Mouse (Mus musculus): ENCODE results near the gene Ckap2l. TPM values are rescaled to one million over a fixed set of nuclear protein-coding genes. Genes with fewer than 3 reads are reported as not detected.

The Ckap2l gene
- total RNA-seq, 2 experiments from 2014 or later, result 0.81 to 0.95 TPM

DNA sequence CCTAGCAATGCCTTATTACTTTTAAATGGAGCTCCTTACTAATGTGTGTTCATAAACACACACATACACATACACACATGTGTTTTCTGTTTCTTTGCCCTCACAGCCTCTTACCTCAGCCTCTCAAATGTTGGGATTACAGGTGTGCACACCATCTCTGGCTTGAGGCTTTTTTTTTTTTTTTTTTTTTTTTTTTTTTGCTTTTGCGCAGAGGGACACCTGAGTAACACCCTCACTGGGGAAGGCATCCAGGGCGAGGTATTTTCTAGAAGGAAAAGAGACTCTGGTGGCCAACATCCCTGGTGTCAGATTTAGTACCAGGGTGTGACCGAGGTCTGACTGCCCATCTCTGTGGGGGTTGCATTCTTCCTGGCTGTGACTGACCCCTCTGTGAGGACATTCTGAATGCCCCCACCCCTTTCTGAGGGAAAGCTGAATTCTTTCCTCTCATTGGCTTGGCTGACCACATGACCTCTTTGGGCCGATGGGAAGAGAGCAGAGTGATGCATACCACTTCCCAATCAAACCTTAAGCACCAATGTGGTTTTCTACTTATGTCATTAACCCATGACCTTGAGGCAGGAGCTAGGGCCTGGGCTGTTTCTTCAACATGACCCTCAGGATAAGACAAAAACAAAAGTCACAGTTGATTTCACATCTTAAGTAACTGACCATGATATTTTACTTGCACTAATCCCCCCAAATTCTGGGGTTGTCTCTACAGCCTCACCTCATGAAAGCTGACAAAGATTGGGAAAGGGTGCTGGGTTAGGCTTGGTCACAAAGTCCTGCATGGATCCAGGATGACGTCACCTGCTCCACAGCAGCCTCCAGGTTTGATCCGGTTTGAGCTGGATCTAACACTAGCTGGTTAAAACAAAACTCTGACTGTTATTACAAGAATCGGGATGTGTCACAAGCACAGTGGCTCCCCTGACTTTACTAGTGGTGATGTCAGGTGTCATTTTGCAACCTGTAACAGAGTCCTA, 54.9 kb downstream of the Ckap2l start:
- no peak for DNase-seq (ENCODE audit: low spot score)
- intact Hi-C loops (cut with DNase I), result no loop called here

DNA sequence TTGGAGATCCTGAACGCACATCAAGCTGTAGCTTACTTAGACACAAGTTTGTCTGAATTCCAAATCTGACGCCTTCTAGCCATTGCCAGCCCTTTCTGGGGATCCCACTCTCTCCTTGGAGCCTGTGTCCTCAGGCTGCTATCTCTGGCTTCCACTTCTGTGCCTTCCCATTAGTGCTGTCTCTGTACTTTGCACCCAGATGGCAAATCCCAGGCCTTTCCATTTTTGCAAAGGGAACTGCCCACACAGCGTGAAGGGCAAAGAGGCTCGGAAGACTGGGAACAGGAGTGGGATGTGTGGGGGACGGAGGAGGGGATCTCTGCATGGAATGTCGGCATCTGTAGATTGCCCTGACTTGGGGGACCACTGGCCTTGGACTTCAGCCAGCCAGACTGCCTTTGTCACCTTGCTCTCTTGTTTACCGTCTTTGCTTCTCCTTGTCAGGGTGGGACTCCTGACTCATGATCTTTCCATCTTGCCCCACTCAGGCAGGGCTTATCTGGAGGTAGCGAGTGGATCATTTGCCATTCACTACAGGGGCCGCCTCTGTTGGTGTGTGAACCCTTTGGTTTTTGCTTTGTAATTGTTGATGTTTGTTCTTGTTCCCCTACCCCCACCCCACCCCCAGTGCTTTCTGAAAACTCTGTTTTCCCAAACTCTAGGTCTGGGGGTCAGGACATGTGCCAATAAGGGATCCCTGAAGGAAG, 56.1 kb downstream of the Ckap2l start:
- no peak for DNase-seq (ENCODE audit: low spot score)
- intact Hi-C loops (cut with DNase I), result no loop called here

DNA sequence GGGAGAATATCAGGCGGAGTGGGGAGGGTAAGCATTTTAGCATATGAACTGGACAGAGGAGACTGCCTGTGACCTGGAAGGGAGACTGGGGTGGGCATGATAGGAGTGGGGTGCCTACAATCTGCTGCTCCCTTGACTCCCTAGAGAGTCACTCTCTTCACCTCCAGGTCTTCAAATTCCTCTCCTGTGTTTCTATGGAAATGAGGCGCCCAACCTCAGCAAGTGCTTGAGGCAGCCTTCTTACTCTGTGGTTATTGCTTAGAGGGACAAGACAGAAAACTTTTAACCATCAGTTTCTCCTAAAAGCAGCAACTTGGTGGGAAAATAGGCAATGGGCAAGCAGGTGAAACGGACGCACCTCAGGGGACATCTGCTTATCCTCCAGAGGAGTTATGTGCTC, 60.5 kb downstream of the Ckap2l start:
- no peak for DNase-seq (ENCODE audit: low spot score)
- intact Hi-C loops (cut with DNase I), result no loop called here

DNA sequence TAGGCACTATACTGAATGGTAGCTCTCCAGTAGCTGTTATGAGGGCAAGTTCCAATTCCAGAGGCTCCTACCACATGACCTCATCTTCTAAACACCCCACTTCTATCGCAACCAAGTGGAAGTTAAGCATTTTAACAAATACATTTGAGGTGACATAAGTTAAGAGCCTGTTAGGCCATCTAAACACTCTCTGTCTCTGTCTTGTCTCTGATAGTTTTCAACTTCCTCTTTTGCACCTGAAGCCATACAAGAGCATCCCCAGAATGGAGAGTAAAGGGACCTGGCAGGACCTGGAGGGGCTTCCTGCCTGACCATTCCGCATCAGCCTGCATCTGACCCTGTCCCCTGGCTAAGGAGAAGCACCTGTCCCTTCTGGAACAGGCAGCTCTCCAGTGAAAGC, 62.3 kb downstream of the Ckap2l start:
- DNase-seq (ENCODE audit: low spot score), result no peak
- intact Hi-C loops (cut with DNase I), result no loop called here

DNA sequence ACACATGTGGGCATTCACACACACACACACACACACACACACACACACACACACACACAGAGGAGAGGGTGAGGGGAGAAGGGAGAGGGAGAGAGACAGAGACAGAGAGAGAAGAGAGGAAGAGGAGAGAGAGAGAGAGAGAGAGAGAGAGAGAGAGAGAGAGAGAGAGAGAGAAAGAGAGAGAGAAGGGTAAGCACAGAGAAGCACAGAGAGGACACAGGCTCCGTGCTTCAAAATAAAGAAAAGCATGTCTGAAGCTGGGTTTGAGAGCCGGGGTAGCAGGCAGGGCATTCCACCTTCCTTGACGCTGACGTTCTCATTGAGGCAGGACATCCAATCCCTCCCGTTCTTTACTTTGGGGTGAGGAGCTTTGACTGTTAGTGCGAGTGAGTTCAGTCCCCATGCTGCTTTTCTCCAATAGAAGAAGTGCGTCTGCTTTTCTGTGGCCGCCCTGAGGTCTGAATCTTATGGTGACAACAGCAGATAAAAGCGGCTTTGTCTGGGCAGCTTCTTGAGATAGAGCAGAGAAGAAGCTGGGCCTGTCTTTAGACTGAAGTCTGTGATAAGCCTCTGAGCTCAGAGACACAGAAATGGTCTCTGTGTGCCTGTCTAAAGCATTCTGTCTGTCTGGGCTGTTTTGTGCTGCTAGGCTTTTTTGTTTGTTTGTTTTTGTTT, 63.1 kb downstream of the Ckap2l start:
- intact Hi-C loops (cut with DNase I), result no loop called here
- no peak for DNase-seq (ENCODE audit: low spot score)

DNA sequence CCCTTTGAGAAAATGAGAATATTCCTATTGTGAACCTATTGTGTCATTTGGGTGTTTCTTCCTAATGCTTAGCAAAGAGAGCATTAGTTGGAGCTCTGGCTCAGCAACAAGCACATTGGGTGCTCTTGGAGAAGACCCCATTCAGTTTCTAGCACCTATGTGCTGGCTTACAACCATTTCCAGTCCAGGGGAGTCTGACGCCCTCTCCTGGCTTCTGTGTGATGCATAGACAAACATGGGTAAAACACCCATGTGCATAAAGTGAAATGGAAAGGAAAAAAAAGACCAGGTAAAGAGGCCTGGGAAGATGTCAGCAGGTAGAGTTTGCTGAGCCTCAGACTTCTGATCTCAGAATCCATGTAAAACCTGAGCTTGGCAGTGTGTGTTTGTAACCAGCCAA, 63.8 kb downstream of the Ckap2l start:
- no peak for DNase-seq (ENCODE audit: low spot score)
- intact Hi-C loops (cut with DNase I), result no loop called here

DNA sequence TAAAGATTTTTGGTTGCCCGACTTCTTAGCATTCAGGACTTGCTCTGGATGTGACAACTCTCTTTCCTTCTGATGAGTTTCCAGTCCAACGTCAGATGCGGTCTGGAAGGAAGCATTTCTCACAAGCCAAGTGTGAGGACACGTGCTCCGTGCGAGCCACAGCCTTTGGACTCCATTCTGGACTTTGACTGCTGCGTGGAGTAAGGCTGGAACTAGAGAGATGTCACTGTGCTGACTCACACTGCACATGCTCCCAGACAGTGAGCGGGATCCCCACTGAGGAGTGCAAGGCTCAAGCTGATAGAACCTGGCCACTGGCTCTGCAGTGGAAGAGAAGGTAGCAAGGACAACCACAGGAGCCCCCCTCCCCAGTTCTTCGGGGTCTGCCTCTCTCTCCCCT, 64.5 kb downstream of the Ckap2l start:
- DNase-seq (ENCODE audit: low spot score), result no peak
- intact Hi-C loops (cut with DNase I), result no loop called here

DNA sequence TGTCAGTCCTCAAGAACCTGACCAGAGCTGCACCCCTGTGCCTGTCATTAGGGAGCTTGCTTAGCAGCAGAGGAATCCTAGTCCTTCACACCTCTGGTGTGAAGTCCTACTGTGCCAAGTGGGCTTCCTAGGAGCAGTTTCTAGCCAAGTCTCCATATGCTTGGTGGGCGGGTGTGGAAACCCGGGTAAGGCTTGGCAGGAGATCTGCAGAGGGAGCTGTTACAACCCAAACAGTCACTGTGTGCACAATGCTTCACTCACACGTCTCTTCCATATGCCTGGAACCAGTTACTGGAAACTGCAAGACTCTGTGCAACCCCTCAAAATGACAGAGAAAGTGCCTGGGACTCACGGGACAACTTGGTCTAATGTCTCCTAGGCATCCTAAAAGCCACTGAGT, 65.0 kb downstream of the Ckap2l start:
- intact Hi-C loops (cut with DNase I), result no loop called here

DNA sequence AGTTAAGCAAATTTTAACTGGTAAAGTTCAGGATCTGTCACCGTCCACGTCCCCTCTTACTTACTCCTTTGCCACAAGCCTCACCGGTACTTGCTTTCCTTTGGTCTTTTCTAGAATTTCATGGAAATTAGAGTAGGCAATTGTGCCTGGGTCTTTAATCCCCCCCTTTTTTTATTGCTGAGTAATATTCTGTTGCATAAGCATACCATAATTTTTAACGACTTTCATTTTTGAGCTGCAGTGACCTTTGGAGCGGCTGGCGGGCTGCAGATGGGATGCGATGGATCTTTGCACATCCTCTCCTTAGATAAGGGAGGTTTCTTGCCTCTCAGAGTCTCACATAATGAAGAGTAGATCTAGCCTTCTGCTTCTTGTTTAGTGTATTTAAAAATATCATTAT, 67.7 kb downstream of the Ckap2l start:
- DNase-seq (ENCODE audit: low spot score), result no peak
- intact Hi-C loops (cut with DNase I), result no loop called here

More for the DNA sequence above, 65.0 kb downstream of the Ckap2l start:
- no peak for DNase-seq (ENCODE audit: low spot score)

DNA sequence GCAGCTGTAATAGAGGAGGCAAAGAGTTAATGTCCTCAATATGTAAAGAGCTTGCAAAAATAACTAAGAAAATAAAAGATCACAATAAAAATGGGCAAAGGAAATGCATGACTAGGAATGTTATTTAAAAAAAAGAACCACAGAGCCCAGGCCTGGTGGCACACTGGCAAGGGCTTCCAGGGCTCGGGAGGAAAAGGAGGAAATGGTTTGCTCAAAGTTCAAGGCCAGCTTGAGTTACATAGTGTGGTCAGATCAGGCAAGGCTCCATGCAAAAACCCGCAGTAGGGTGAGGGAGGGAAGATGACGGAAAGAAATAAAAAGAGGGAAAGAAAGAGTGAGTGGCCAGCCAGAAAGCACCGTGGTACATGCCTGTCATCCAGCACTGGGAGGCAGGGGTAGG, 68.4 kb downstream of the Ckap2l start:
- no peak for DNase-seq (ENCODE audit: low spot score)
- intact Hi-C loops (cut with DNase I), result no loop called here

DNA sequence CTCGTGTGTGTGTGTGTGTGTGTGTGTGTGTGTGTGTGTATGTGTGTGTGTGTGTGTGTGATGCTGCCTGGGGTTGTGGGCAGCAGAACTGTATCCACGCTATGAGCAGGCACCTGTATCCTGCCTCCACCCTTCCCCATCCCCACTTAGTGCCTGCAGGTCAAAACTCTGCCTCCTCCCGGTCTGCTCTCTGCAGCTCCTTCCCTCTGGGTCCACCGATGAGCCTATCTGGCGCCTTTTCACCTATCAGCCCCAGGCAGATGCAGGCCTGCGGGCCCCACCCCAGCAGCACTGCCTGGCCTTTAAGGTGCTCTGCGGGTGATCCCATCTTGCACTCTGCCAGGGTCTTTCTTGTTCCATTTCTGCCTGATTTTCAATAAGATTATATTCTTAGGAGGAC, 69.3 kb downstream of the Ckap2l start:
- DNase-seq (ENCODE audit: low spot score), result no peak
- intact Hi-C loops (cut with DNase I), result no loop called here

DNA sequence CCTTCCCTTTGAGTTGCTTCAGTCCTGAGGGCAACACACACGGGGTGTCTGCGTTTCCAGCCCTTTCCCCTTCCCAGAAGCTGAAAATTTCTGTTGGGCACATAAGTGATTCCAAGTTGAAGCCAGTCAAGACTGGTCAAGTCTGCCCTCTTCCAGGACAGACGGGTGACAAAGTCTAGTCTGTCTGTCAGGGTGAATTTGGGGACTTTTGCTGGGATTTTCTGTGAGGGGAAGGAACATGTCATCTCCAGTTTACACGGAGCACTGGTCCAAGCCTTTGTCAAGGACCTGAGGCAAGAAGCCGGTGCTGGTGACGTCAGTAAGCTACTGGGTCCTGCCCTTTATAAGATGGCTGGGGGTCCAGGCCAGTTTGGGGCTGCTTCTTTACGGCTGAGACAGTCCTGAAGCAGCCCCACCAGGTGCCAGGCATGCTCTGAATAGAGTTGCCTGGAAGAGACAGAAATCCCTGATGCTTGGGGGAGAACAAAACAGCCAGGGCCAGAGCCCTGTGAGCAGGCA, 69.9 kb downstream of the Ckap2l start:
- DNase-seq (ENCODE audit: low spot score), result no peak
- intact Hi-C loops (cut with DNase I), result no loop called here

DNA sequence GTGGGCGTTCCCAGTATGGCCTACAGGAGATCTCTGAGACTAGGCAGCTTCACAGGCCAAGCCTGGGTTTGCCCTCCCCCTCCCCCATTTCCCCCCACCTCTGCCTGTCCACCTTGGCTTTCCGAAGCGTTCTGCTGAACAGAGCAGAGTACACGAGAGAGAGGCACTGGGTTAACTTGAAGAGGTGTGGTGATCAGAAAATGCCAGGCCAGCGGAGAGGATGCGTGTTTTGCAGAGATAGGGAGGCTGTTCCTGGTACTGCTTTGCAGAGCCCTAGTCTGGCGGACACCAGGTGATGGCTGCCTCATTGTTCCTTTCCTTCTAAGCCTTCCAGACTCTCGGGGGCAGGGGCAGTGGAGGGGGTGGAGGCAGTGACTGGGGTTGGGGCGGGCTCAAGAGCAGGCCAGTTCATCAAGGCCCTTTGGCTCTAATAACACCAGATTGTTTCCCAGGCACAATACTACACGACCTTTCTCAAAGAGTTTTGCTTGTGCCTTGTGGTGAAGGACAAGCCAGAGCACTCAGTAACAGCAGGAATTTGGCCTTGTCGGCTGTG, 70.6 kb downstream of the Ckap2l start:
- DNase-seq (ENCODE audit: low spot score), result no peak
- intact Hi-C loops (cut with DNase I), result no loop called here

DNA sequence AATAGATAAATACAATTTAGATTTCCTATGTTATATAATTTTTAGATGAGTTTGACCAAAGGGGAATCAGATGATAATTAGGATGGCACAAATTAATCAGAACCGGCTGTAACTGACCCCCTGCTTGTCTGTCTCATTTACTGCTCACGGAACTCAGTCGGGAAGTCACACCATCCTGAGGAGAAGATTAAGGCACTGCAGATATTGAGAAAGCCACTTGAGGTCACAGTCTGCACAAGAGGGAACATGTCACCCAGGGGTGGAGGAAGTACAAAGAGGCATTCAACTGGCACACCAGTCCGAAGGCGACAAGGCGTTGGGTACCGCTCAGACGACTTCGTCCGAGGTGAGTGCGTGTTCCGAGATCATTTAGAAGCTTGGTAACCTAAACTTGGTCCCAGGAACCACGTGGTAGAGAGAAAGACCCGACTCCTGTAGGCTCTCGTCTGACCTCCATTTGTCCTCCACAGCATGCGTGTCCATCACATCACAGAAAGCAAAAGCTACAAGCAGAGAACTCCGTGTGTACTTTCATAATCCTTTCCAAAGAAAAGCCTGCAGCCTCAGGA, 71.7 kb downstream of the Ckap2l start:
- DNase-seq (ENCODE audit: low spot score), result no peak
- intact Hi-C loops (cut with DNase I), result no loop called here

DNA sequence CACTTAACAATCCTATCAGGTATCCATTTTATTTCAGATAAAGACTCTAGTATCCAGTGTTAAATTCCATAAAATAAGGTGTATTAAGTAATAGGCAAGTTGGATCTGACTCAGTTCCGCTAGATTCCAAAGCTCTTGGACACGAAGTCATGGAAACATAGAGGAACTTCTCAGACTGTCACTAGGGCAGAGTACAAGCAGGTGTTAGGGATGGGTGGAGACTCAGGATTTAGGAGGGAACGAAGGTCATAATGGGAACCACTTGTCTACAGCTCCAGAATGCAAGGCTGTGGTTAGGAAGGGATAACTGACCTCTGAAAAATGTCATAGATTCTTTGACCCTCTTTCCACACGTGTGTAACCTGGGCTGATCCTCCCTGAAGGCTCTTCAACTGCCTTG, 72.8 kb downstream of the Ckap2l start:
- intact Hi-C loops (cut with DNase I), result no loop called here
- DNase-seq (ENCODE audit: low spot score), result no peak

DNA sequence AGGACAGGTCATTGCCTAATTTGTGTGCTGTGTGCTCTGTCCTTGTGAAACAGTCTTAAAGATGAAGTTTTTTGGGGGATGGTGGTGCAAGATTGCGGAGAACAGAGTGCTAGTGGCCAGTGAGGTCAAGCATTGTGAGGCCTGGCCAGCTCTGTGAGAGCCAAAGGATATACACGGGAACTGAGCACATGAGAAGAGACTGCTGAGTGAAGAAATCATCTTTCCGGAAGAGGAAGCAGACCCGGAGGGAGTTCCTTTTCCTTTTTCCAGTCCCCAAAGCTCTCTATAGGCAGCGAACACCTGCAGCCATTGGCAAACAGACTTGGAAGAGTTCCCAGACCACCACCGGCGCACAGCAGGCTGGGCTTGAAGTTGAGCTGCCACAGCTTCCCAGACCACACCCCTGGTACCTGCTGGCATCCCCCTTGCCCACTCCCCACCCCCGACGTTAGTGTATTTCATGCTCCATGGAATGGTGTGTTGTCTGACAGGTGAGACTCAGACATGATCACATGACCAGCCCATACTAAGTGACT, 75.8 kb downstream of the Ckap2l start:
- no peak for DNase-seq (ENCODE audit: low spot score)

DNA sequence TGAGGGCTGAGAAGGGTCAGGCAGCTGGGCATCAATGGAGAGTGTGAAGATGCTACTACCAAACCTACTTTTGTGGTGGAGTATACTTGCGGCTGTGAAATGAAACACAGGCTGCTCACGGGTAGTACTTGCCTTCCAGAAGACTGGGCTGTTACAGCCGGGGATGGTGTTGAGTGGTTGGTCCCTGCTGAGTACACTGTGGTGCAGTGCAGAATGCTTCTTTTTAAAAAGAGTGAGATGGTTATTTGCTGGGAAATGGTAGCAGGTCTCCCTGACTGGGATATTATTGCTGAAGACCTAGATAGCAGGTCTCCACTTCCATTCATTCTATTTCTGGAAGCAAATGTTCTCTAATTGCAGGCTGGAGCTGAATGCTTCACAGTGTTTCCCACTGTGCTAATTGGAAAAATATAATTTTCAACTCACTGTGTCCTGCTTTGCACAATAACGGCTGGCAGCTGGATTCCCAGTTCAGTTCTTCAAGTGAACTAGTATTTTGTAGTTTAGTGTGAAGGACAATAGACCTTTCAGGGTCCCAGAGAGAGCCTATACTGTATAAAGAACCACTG, 78.4 kb downstream of the Ckap2l start:
- DNase-seq (ENCODE audit: low spot score), result no peak
- intact Hi-C loops (cut with DNase I), result no loop called here

More for the DNA sequence above, 75.8 kb downstream of the Ckap2l start:
- intact Hi-C loops (cut with DNase I), result no loop called here
